Mouse (Mus musculus): Measurements from ENCODE around the gene Mtch1. TPM values are rescaled to one million over a fixed set of nuclear protein-coding genes. Genes with fewer than 3 reads are reported as not detected.
"Not testable (repeated sequence)": the region's sequence is repeated elsewhere in the genome, so short reads cannot be mapped to it uniquely, and the experiment has no call there.

Gene Mtch1
- polyA plus RNA-seq, 1 experiment from 2014 or later, result 143 TPM

- Histone ChIP-seq H3K4me3 (ENCODE audit: low read depth, low read length) (peak overlapping the region; percentile 16; the same call in 1 of the 2 replicates), H3K27me3 (replicated peaks; ENCODE audit: control insufficient read depth, insufficient read depth, low read length) (no peaks in the 10 kb centered on the region), H3K36me3 (ENCODE audit: control insufficient read depth, insufficient read depth) (no peaks in the 10 kb centered on the region), H3K27ac (ENCODE audit: low read depth, low read length) (peak overlapping the region; percentile 67; the same call in 1 of the 2 replicates), H3K4me2 (replicated peaks; ENCODE audit: low read depth) (peak overlapping the region; percentile 60), H3K9me3 (ENCODE audit: control insufficient read depth) (no peaks in the 10 kb centered on the region), H3K9ac (ENCODE audit: low read depth, low read length) (0 out of 2 replicates have a peak overlapping the region, but pooled peaks have one; percentile 26), H3K4me1 (replicated peaks; ENCODE audit: control insufficient read depth, insufficient read depth, low read length) (peaks cover 2% of the 10 kb centered on the region; the same call in 1 of the 2 replicates)
- ATAC-seq, result no peak
- TF ChIP-seq CTCF (IDR thresholded peaks at IDR 0.05; ENCODE audit: low read depth), result no peak
- 14% methylated on average over 9 of the region's 9 CpGs for WGBS
Measured at GRCm38 (mm10) chr17:29356882-29357281, 9.1 kb upstream of the Mtch1 start.

- Histone ChIP-seq H3K4me1 (replicated peaks; ENCODE audit: control insufficient read depth, insufficient read depth, low read length) (peaks cover 2% of the 10 kb centered on the region; the same call in 1 of the 2 replicates), H3K9me3 (ENCODE audit: control insufficient read depth) (no peaks in the 10 kb centered on the region), H3K9ac (ENCODE audit: low read depth, low read length) (peak overlapping the region; percentile 26; the same call in 1 of the 2 replicates), H3K27ac (ENCODE audit: low read depth, low read length) (peak overlapping the region; percentile 67), H3K4me2 (replicated peaks; ENCODE audit: low read depth) (peak overlapping the region; percentile 60), H3K27me3 (replicated peaks; ENCODE audit: control insufficient read depth, insufficient read depth, low read length) (no peaks in the 10 kb centered on the region), H3K36me3 (ENCODE audit: control insufficient read depth, insufficient read depth) (no peaks in the 10 kb centered on the region), H3K4me3 (ENCODE audit: low read depth, low read length) (peak overlapping the region; percentile 16; the same call in 1 of the 2 replicates)
- peak; percentile 60 for ATAC-seq
- no peak for TF ChIP-seq CTCF (IDR thresholded peaks at IDR 0.05; ENCODE audit: low read depth)
- WGBS, result 7% methylated on average over 11 of the region's 11 CpGs
Measured at GRCm38 (mm10) chr17:29356479-29356856, 8.7 kb upstream of the Mtch1 start.

GRCm38 (mm10) chr17:29355841-29356478 is 8.2 kb upstream of the Mtch1 start:
- no peak for TF ChIP-seq CTCF (IDR thresholded peaks at IDR 0.05; ENCODE audit: low read depth)
- H3K36me3 ChIP-seq (ENCODE audit: control insufficient read depth, insufficient read depth), result no peaks in the 10 kb centered on the region
- peak overlapping the region; percentile 60 for H3K4me2 ChIP-seq (replicated peaks; ENCODE audit: low read depth)
- WGBS, result 18% methylated on average over 17 of the region's 17 CpGs
- no peaks in the 10 kb centered on the region for H3K9me3 ChIP-seq (ENCODE audit: control insufficient read depth)
- peak; percentile 26 for ATAC-seq
- H3K27ac ChIP-seq (ENCODE audit: low read depth, low read length), result peak overlapping the region; percentile 67
- peak overlapping the region; percentile 26; the same call in 1 of the 2 replicates for H3K9ac ChIP-seq (ENCODE audit: low read depth, low read length)
- no peaks in the 10 kb centered on the region for H3K27me3 ChIP-seq (replicated peaks; ENCODE audit: control insufficient read depth, insufficient read depth, low read length)
- H3K4me3 ChIP-seq (ENCODE audit: low read depth, low read length), result peak overlapping the region; percentile 16; the same call in 1 of the 2 replicates
- peaks cover 2% of the 10 kb centered on the region; the same call in 1 of the 2 replicates for H3K4me1 ChIP-seq (replicated peaks; ENCODE audit: control insufficient read depth, insufficient read depth, low read length)

- H3K9me3 ChIP-seq (ENCODE audit: control insufficient read depth), result no peaks in the 10 kb centered on the region
- no peak for TF ChIP-seq CTCF (IDR thresholded peaks at IDR 0.05; ENCODE audit: low read depth)
- peaks cover 2% of the 10 kb centered on the region; the same call in 1 of the 2 replicates for H3K4me1 ChIP-seq (replicated peaks; ENCODE audit: control insufficient read depth, insufficient read depth, low read length)
- ATAC-seq, result 0 out of 2 replicates have a peak, but pooled peaks have one; percentile 15
- H3K4me3 ChIP-seq (ENCODE audit: low read depth, low read length), result no peak overlapping the region
- WGBS, result 36% methylated on average over 5 of the region's 5 CpGs
- no peaks in the 10 kb centered on the region for H3K36me3 ChIP-seq (ENCODE audit: control insufficient read depth, insufficient read depth)
- no peaks in the 10 kb centered on the region for H3K27me3 ChIP-seq (replicated peaks; ENCODE audit: control insufficient read depth, insufficient read depth, low read length)
- peak overlapping the region; percentile 67 for H3K27ac ChIP-seq (ENCODE audit: low read depth, low read length)
- no peak overlapping the region for H3K4me2 ChIP-seq (replicated peaks; ENCODE audit: low read depth)
- peak overlapping the region; percentile 26; the same call in 1 of the 2 replicates for H3K9ac ChIP-seq (ENCODE audit: low read depth, low read length)
Measured at GRCm38 (mm10) chr17:29355461-29355840, 7.7 kb upstream of the Mtch1 start.

- not testable (repeated sequence) for H3K27me3 ChIP-seq (replicated peaks; ENCODE audit: control insufficient read depth, insufficient read depth, low read length); H3K4me3 ChIP-seq (ENCODE audit: low read depth, low read length); H3K9ac ChIP-seq (ENCODE audit: low read depth, low read length); H3K4me2 ChIP-seq (replicated peaks; ENCODE audit: low read depth); H3K36me3 ChIP-seq (ENCODE audit: control insufficient read depth, insufficient read depth); H3K27ac ChIP-seq (ENCODE audit: low read depth, low read length); ATAC-seq; H3K9me3 ChIP-seq (ENCODE audit: control insufficient read depth)
- H3K4me1 ChIP-seq (replicated peaks; ENCODE audit: control insufficient read depth, insufficient read depth, low read length), result peaks cover 12% of the 10 kb centered on the region; the same call in 1 of the 2 replicates
- 83% methylated on average over 5 of the region's 5 CpGs for whole genome bisulfite sequencing
Measured at GRCm38 (mm10) chr17:29351056-29351455, 3.3 kb upstream of the Mtch1 start.

GRCm38 (mm10) chr17:29348996-29349395 is 1.3 kb upstream of the Mtch1 start:
- Histone ChIP-seq H3K4me2 (replicated peaks; ENCODE audit: low read depth) (no peak overlapping the region), H3K27ac (ENCODE audit: low read depth, low read length) (no peak overlapping the region), H3K4me1 (replicated peaks; ENCODE audit: control insufficient read depth, insufficient read depth, low read length) (peaks cover 11% of the 10 kb centered on the region; the same call in 1 of the 2 replicates), H3K9me3 (ENCODE audit: control insufficient read depth) (no peaks in the 10 kb centered on the region), H3K27me3 (replicated peaks; ENCODE audit: control insufficient read depth, insufficient read depth, low read length) (no peaks in the 10 kb centered on the region), H3K9ac (ENCODE audit: low read depth, low read length) (no peak overlapping the region), H3K4me3 (ENCODE audit: low read depth, low read length) (no peak overlapping the region), H3K36me3 (ENCODE audit: control insufficient read depth, insufficient read depth) (0 out of 2 replicates have a peak, but pooled peaks cover 6% of the 10 kb centered on the region)
- WGBS, result 61% methylated on average over 2 of the region's 2 CpGs
- TF ChIP-seq CTCF (IDR thresholded peaks at IDR 0.05; ENCODE audit: low read depth), result no peak
- no peak for ATAC-seq

Measured in intestine, postnatal 0 days (tissue).